Mouse (Mus musculus): ENCODE results near the gene Slc22a21.
"Not testable (repeated sequence)": the region's sequence is repeated elsewhere in the genome, so short reads cannot be mapped to it uniquely, and the experiment has no call there.

The Slc22a21 gene

DNA sequence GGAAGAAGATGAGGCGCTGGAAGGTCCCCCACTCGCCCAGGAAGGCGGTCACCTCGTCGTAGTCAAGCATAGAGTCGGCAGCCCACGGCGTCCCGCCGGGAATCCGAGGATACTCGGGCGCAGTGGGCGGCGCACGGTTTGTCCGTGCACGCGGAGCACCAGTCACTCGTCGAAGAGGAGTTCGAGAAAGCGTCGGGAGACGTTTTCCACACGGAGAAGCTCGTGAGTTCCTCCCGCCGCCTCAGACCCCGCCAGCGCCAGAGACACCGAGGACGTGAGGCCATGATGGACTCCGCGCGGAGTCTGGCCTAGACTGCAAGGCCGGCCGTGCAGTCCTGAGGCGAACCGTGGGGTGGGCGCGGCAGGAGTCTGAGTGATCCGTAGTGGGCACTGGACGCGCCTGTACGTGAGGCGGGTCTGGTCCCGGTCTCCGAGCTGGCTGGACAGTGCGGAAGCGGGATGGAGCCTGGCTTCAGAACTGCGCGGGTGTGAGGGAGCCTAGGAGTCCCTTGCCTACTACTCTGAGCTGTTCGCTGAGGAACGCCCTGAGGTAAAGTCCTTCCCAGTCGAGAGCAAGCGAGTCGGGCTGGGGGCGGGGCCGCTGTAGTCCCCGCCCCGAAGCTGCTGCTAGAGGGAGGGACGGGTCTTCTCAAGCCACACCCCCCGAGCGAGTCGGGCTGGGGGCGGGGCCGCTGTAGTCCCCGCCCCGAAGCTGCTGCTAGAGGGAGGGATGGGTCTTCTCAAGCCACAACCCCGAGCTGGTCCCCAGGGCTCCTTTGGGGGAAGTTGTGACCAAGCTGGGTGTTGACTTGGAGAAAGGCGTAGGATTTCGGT, at the start of gene Slc22a21:
Slc22a21 (minus strand) TSS at position 545 of the 834 bp plus-strand sequence.
- peak; percentile 60 for DNase-seq (ENCODE audit: low read depth, low spot score)

DNA sequence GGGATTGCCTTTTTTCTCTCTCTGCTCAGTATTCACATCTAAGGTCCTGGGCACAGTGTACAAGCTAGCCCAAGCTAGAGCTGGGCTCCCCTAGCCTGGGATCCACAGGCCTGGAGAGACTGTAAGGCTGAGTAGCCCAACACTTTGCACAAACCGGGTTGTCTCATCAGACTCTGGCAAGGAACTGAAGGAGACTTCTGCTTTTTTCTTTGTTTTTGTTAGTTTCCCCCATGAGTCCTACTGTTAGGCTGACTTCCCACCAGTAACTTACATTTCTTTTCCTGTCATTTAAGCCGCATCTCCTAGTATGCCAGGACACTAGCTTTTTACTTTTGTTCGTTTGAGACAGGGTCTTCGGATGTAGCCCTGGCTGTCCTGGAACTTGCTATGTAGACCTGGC, 48.9 kb upstream of the Slc22a21 start:
- DNase-seq (ENCODE audit: low read depth, low spot score) = no peak

DNA sequence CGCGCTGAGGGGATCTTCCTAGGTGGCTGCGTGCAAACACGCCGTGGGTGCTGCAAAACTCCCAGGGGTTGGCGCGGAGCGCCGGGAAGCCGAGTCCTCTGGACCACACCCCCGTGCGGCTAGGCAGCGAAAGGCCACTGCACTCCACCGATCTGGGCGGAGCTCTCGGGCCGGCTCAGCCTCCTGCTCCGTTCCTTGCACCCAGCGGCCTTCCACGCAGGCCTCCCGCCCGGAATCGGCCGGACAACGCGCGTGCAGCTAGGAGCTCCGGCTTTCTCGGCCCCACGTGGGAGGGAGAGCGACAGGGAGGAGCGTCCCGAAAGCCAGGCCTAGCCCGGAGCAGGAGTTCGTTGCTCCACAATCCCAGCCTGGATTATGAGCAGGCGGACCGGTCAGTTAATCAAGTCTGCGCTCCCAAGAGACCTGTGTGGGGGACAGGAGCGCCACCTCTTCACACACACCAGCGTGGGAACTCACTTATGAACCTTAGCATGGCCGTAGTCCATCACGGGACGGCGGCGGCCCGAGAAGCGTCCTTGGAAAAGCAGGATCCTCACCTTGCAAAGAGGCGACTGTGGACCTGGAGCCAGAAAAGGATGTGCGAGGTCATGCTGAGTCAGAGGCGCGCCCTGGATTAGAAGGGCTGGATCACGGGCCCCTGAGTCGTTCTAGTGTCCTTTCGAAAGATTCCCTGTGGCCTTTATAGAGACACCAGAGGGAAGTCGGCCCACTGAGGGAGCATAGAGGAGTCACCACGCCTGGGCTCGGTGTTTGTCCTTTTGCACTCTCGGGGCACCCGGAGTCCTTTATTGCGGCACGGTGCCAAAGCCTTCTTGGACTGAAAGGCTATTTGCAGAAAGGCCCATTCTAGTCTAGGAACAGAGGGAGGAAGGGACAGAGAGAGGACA, 48.2 kb upstream of the Slc22a21 start, which contains the start of gene Slc22a4:
Slc22a4 (minus strand) TSS at position 47 of the 908 bp plus-strand sequence.
- peak; percentile 37 for DNase-seq (ENCODE audit: low read depth, low spot score)

DNA sequence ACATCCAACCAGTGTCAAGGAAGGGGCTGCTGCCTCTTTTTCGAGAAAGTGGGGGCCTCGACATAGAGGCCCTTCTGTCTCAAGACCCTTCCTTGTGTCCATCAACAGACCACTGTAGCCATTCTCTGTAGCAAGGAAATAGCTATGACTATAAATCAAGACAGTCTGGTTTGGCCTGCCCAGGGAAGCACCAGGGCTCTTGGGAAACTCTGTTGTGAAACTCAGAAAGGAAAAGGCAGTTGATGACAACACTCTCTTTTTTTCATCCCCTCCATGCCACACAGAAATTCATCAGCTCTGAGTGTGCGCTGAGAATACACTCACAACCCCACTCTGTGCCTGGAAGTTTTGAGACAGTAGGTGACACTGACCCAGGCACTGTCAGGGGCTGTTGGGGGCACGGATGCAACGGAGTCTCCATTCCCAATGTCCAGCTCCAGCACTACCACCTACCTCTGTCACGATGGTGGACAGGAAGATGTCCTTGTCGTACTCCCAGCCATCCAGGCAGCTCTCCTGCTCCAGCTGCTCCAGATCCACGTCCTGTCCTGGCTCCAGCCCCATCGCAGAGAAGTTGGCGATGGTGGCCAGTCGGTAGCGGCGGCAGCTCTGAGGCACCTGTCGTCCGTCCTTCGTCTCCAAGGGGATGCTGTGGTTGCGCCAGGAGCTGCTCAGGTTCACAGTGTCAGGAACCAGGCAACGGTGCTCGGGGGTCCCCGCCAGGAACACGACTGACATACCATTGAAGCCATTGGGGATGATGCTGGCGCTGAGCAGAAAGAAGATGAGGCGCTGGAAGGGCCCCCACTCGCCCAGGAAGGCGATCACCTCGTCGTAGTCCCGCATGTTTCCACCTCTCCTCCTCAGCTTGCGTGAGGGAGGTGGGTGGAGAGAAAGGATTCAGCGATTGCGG, 47.3 kb upstream of the Slc22a21 start:
- no peak for DNase-seq (ENCODE audit: low read depth, low spot score)

DNA sequence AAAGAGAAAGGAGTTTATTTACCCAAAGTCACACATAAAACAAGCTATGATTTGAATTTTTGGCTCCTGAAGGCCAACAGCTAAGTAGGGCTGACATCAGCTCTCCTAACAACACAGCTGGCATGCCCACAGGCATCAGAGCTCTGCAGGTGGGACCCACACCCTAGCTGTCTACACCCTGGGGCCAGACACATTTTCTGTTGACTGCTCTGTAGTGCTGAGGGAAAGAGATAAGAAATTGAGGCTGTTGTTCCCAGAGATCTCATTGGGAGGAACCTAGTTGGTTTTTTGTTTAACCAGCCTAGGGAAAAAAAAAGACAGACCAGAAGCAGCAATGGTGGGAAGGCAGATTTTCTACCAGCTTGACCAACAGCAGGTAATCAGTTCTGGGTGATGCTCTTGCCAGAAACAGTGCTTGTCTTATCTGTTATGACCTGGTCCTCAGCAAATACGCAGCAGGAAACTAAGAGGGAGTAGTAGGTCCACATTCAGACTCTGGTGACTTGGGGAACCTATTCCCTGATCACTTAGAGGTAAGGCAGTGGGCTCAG, 46.4 kb upstream of the Slc22a21 start:
- no peak for DNase-seq (ENCODE audit: low read depth, low spot score)

DNA sequence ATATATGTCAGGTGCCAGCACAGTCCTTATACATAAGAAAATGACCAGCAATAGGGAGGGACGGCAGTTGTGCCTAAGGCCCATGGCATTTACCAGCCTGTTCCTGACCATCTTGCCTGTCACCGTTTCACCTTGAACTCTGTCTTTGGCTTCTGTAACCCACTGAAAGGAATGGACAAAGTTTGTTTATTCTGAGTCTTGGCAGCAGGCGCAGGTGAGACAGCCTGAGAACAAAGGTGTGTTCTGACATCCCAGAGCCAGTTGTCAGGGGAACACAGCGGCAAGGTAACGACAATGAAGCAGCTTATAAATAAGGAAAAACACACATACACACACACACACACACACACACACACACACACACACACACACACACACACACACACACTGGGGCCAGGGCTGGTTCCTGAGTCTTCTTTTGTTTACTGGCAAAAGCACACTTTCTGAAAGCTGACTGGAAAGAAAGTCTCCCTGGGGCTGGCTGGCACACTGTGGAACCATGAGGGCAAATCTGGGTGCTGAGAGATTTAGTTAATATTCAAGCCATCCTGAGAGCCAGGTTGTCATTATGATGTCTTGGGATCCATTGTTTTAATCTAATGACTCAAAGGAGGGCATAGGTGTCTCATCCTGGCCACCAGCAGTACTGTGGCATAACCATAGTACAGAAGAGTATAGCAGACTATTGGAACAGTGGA, 41.4 kb upstream of the Slc22a21 start:
- no peak for DNase-seq (ENCODE audit: low read depth, low spot score)

DNA sequence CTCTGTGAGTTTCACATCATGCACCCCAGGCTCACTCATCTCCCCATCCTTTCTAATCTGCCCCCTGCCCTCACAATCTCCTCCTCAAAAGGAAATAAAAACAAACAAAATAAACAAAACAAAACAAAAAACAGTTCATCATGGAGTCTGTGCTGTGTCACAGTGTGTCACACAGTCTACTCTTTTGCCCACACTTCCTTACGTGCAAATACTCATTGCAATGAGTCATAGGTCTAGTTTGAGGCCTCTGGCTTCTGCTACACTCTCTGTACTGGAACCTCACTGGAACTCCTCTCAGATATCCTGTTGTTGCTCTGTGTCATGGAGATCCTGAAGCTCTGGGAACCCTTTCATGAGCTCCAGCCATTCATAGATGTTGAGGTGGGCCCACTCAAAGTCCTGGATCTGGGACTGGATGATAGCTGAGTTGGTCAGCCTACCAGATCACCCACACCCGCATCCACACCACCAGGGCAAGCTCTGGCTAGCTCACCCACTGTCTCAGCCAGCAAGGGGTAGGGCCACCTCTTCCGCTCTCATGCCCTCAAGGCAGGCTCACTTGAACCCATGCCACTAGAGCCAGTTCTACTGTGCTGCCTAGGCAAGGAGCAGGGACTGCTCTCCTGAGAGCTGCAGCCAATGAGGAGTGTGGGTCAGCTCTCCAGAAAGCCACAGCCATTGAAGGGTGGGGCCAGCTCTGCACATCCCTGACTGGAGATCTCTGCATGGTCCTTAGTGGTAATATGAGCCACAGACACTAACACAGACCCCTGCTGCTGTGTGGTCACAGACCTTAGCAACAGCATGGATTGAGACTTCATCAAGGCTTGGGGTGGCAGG, 39.0 kb upstream of the Slc22a21 start:
- no peak for DNase-seq (ENCODE audit: low read depth, low spot score)

DNA sequence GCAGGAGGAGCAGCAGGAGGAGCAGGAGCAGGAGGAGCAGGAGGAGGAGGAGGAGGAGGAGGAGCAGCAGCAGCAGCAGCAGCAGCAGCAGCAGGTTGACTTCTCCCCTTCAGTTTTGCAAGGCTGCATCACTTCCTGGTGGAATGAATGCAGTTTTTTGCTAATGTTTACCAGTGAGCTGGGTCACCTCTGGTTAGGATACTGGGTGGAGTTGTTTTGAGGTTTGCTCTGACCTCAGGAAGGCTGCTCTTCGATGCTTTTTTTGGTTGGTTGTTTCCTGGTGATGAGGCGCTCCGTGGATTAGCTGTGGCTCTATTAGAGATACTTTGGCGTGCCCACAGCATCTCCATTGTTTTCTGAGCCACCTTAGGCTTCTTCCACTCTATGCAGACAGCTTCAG, 37.5 kb upstream of the Slc22a21 start:
- no peak for DNase-seq (ENCODE audit: low read depth, low spot score)

DNA sequence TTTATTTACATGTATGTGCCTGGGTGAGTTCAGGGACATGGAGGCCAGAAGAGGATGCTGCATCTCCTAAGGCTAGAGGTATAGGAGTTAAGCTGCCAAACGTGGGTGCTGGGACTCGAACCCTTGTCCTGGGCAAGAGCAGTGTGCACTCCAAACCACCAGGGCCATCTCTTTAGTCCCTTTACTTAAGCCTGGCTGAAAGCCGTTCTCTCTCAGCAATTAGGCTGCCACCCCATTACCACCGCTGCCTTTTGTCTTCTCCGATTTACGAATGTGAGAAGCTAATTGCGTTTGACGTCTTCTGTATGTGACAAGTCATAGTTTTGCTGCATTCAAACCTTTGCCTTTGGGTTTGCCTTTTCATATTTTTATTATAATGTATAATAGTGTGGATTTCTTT, 35.9 kb upstream of the Slc22a21 start:
- DNase-seq (ENCODE audit: low read depth, low spot score) = no peak

DNA sequence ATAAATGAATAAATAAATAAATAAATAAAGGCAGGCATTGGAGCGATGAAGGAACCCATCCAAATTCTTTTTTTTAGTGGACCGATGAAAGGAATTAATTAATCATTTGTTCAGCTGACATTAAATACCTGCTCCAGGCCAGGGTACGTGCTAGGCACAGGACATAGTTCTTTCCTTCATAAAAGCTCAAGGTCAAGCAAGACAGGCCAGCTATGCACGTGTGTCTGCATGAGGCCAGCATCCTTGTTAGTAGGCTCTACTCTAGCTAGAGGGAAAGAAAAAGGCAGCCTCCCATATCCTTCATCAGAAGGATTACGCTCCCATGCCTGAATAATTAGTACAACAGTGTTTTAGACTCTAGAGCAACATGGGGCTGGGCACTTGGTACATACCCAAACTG, 32.8 kb upstream of the Slc22a21 start:
- no peak for DNase-seq (ENCODE audit: low read depth, low spot score)

DNA sequence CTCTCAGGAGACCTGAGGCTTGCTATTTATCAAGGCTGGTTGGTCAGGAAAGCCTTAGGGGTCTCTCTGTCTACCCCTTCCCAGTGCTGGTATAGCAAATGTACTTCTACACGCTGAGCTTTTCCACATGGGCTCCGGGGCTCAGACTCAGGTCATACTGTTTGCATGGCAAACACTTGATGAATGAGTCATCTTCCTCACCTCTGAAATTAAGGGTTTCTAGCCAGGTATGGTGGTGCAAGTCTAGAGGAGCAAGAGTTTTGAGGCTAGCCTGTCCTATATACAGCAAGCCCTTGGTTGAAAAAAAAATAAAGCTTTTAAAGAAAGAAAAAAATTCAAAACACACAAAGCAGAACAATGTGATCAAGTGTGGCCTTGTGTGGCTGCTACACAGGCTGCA, 31.1 kb upstream of the Slc22a21 start:
- DNase-seq (ENCODE audit: low read depth, low spot score) = no peak

DNA sequence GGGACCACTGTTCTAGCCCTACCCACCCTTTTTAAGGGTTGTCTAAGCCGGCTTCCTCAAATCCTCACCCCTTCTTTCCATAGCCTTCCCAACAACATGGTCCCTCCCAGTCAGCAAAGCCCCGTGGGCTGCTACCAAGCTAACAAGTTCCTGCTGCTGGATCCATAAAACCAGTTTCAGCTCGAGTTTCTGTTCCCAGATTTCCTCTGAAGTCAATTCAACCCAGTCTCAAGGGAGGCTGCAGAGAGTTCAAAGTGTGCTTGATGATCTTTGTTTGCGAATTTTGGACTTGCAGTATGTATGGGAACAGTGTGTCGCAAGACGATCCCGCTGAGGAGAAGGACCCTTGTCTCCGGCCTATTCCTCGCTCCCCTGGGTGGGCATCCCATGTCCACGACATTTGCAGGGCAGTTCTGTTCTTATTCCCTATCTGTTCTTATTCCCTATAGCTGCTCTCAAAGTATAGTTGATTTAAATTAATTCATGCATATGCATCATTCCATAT, 28.3 kb upstream of the Slc22a21 start:
- no peak for DNase-seq (ENCODE audit: low read depth, low spot score)

DNA sequence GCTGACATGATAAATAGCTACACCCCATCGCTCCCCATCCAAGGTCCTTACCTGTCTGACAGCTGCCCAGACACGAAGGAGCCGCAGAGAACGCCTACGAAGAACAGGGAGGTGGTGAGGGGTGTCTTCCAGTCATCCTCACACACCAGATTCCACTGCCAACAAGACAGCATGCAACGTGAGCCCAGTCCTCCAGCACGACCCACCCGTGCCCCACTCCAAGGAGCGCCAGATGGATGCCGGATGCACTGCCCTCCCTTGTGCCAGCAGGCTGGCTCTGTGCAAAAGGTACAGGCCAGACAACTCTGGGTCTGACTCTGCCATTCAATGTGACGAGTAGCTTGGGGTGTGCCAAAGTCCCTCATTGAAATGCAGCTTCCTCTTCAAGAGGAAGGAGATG, 27.6 kb upstream of the Slc22a21 start:
- DNase-seq (ENCODE audit: low read depth, low spot score) = no peak

DNA sequence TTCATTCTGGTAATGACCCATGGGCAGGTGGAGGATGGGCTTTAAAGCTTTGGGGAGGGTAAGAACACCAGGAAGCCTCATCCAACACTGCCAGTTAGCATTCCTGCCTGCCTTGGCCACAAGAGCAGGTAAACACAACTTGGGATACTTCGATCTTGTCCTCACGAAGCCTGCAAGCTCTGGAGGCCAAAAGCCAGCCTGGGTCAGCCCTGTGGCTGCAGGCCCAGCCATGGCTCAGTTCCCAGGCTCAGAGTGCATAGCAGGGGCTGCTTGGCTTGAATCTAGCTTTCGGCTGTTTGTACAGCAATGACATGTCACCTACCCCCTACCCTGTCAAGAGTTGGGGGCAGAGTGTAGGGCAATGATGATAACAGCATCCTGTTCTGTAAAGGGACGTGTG, 26.8 kb upstream of the Slc22a21 start:
- DNase-seq (ENCODE audit: low read depth, low spot score) = no peak

DNA sequence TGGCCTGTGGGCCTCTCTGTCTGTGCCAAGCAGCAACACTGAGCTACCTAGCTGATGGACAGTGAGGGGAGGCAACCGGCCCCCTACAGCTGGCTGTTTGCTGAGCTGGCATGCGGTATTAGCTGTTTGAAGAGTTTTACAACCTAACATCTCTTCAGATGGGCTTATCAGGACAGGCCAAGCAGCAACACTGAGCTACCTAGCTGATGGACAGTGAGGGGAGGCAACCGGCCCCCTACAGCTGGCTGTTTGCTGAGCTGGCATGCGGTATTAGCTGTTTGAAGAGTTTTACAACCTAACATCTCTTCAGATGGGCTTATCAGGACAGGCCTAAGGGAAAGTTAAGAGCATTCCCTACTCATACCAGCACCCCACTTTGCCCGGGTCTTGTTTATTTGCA, 26.2 kb upstream of the Slc22a21 start:
- not testable (repeated sequence) for DNase-seq (ENCODE audit: low read depth, low spot score)

DNA sequence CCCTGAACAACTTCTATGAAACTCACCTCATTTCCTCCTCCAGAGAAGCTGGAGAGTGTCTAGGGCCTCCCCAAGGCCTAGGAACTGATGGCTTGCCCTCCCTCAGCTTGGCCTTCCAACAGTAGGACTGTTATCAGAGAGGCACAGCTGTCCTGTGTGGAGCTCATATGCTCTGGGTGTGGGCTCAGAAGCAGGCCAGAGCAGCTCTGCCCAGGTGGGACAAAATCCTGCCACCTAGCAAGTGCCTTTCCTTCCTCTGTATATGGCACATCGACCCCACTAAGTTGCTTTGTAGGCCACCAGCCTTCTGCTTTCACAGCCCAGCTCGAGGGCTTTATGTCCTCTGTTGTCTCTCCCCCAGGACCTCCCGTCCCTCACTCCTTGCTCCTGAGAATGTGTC, 24.6 kb upstream of the Slc22a21 start:
- DNase-seq (ENCODE audit: low read depth, low spot score) = no peak

DNA sequence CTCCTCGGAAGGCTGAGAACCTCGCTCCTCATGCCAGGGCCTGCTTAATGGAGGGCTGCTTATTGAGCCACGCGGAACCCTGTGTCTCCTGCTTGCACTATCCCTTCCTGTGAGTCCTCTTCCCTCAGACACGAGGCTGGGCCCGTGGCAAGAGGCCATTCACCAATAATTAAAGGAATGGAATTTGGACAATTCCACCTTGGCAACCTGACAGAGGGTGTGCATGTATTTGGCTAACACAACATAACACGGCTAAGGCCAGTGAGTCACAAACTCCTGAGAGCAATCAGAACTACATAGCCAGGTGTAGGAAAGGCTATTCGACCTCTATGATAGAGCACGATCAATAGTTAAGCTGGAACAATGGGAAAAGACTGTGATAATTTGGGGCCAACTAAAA, 24.1 kb upstream of the Slc22a21 start:
- no peak for DNase-seq (ENCODE audit: low read depth, low spot score)

DNA sequence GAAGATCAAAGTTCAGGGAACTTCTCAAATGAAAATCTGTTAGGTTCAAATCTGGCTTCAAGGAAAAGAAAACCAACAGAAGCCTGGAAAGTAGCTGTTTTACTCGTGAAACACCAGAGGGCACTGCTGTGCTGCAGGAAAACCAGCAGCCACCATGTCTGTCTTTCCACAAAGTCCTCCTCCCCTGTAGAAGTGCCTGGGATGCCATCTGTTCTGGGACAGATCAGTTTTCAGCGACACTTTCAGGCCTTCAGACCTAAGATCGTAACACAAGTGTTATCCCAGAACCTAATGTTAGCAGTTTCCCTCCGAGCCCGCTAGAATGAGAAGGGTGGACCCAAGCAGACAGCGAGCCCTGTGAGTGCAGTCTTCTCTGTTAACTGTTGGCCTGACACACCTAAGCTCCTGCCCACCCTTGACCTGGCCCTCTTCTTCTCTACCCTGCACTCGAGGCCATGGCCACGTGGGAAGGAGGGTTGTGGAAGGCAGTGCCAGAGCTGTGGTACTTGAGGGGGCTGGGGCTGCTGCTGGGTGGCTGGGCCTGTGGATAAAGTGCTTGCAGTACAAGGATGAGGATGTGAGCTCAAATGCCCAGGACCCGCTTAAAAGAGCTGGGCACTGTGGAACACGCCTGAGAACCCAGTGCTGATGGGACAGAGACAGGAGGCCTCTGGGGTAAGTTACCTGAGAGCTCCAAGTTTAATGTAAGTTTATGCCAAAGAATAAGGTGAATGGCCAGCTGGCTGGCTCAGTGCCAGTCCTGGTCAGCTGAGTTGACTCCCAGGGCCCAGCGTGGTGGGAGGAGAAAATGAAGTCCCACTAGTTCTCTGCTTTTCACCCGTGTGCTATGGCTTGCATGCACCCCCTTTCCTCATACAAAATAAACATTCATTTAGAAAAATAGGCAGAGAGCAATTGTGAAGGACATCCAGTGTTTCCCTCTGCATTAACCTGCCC, 22.9 kb upstream of the Slc22a21 start:
- peak; percentile 60 for DNase-seq (ENCODE audit: low read depth, low spot score)
